Mouse (Mus musculus): Measurements from ENCODE around the gene Dnajc8. TPM values are rescaled to one million over a fixed set of nuclear protein-coding genes. Genes with fewer than 3 reads are reported as not detected.

The Dnajc8 gene
- polyA plus RNA-seq, 1 experiment = 9.0 TPM

GRCm38 (mm10) chr4:132527917-132528522, 7.3 kb upstream of the Dnajc8 start:
- no peak for TF ChIP-seq POLR2A (IDR thresholded peaks at IDR 0.05; ENCODE audit: low read depth, low read length)
- TF ChIP-seq CTCF (IDR thresholded peaks at IDR 0.05; ENCODE audit: extremely low read depth, insufficient read length, insufficient replicate concordance, low read depth, low read length) = no peak
- H3K4me1 ChIP-seq (ENCODE audit: control insufficient read depth, insufficient read depth, insufficient read length, low read length) = peaks cover 8% of the 10 kb centered on the region; the same call in 1 of the 2 replicates
- H3K4me3 ChIP-seq (ENCODE audit: low read depth, low read length) = no peak overlapping the region
- peaks cover 15% of the 10 kb centered on the region for H3K36me3 ChIP-seq (ENCODE audit: control insufficient read depth, insufficient read depth, low read length)
- H3K27me3 ChIP-seq (ENCODE audit: control insufficient read depth, insufficient read depth, low read length) = no peaks in the 10 kb centered on the region
- WGBS = 82% methylated on average over 8 of the region's 8 CpGs
- no peak overlapping the region for H3K27ac ChIP-seq (ENCODE audit: insufficient read depth, low read depth, low read length)

- WGBS = 32% methylated on average over 4 of the region's 4 CpGs
- H3K36me3 ChIP-seq (ENCODE audit: control insufficient read depth, insufficient read depth, low read length) = peaks cover 15% of the 10 kb centered on the region
- H3K4me1 ChIP-seq (ENCODE audit: control insufficient read depth, insufficient read depth, insufficient read length, low read length) = peaks cover 8% of the 10 kb centered on the region; the same call in 1 of the 2 replicates
- TF ChIP-seq CTCF (IDR thresholded peaks at IDR 0.05; ENCODE audit: extremely low read depth, insufficient read length, insufficient replicate concordance, low read depth, low read length) = no peak
- TF ChIP-seq POLR2A (IDR thresholded peaks at IDR 0.05; ENCODE audit: low read depth, low read length) = no peak
- no peaks in the 10 kb centered on the region for H3K27me3 ChIP-seq (ENCODE audit: control insufficient read depth, insufficient read depth, low read length)
- H3K4me3 ChIP-seq (ENCODE audit: low read depth, low read length) = no peak overlapping the region
- peak overlapping the region; percentile 4 for H3K27ac ChIP-seq (ENCODE audit: insufficient read depth, low read depth, low read length)
These were observed 6.0 kb upstream of the Dnajc8 start for GRCm38 (mm10) chr4:132529344-132529743.

DNA sequence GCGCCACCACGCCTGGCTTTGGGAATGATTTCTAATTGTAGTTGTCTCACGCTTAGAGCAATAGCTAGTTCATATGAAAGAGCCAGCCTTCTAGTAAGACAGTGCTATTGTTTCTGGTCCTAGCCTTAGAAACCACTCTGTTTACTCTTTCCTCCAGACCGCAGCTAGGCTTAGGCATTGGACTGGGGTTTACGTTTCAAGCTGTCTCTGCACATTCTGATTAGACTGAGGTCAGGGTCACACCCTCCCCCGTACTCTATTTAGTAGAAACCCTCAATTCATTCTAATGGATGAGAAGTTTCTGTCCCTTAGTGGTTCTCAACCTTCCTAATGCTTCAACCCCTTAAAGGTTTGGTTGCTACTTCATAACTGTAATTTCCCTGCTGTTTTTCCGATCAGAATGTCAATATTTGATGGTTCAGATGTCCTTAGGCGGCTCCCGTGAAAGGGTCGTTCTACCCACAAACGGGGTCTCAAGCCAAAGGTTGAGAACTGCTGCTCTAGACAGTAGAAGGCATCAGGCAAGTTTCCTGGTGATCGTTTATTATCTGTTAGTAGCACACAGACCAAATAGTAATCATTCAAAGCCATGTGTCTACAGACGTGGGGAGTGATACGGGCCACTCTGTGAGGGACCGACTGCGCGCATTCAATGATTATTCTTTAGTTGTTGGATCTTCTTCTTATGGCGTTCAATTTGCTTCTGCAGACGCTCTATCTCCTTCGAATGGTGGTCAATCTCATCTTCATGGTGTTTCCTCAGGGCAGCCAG, 5.1 kb upstream of the Dnajc8 start:
- Histone ChIP-seq H3K27ac (ENCODE audit: insufficient read depth, low read depth, low read length) (no peak overlapping the region), H3K4me1 (ENCODE audit: control insufficient read depth, insufficient read depth, insufficient read length, low read length) (peaks cover 5% of the 10 kb centered on the region; the same call in 1 of the 2 replicates), H3K4me3 (ENCODE audit: low read depth, low read length) (no peak overlapping the region), H3K27me3 (ENCODE audit: control insufficient read depth, insufficient read depth, low read length) (no peaks in the 10 kb centered on the region), H3K36me3 (ENCODE audit: control insufficient read depth, insufficient read depth, low read length) (peaks cover 15% of the 10 kb centered on the region)
- no peak for TF ChIP-seq CTCF (IDR thresholded peaks at IDR 0.05; ENCODE audit: extremely low read depth, insufficient read length, insufficient replicate concordance, low read depth, low read length)
- no peak for TF ChIP-seq POLR2A (IDR thresholded peaks at IDR 0.05; ENCODE audit: low read depth, low read length)
- WGBS = 88% methylated on average over 20 of the region's 20 CpGs

DNA sequence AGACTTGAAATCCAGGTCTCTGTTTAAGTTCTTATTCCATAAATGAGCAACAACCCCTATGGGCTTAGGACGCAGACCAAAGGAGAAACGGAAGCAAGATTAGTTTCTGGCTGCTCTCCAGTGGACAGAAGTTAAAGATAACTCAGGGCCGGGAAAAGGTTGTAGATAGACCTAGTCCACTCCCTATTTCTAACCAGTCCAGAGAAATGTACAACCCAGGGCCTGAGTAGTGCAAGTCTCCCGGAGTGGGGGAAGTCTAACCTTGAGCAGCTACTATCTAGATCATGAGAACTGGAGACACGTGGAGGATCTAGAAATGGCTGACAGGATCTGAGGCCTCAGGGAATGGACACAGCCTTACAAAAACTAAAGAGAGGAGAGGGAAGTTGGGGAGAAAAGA, 2.9 kb upstream of the Dnajc8 start:
- 2% methylated on average over 5 of the region's 5 CpGs for WGBS
- H3K27ac ChIP-seq (ENCODE audit: insufficient read depth, low read depth, low read length) = peak overlapping the region; percentile 97
- peaks cover 6% of the 10 kb centered on the region; the same call in 1 of the 2 replicates for H3K4me1 ChIP-seq (ENCODE audit: control insufficient read depth, insufficient read depth, insufficient read length, low read length)
- no peaks in the 10 kb centered on the region for H3K27me3 ChIP-seq (ENCODE audit: control insufficient read depth, insufficient read depth, low read length)
- H3K36me3 ChIP-seq (ENCODE audit: control insufficient read depth, insufficient read depth, low read length) = peaks cover 15% of the 10 kb centered on the region
- no peak for TF ChIP-seq CTCF (IDR thresholded peaks at IDR 0.05; ENCODE audit: extremely low read depth, insufficient read length, insufficient replicate concordance, low read depth, low read length)
- H3K4me3 ChIP-seq (ENCODE audit: low read depth, low read length) = peak overlapping the region; percentile 73

DNA sequence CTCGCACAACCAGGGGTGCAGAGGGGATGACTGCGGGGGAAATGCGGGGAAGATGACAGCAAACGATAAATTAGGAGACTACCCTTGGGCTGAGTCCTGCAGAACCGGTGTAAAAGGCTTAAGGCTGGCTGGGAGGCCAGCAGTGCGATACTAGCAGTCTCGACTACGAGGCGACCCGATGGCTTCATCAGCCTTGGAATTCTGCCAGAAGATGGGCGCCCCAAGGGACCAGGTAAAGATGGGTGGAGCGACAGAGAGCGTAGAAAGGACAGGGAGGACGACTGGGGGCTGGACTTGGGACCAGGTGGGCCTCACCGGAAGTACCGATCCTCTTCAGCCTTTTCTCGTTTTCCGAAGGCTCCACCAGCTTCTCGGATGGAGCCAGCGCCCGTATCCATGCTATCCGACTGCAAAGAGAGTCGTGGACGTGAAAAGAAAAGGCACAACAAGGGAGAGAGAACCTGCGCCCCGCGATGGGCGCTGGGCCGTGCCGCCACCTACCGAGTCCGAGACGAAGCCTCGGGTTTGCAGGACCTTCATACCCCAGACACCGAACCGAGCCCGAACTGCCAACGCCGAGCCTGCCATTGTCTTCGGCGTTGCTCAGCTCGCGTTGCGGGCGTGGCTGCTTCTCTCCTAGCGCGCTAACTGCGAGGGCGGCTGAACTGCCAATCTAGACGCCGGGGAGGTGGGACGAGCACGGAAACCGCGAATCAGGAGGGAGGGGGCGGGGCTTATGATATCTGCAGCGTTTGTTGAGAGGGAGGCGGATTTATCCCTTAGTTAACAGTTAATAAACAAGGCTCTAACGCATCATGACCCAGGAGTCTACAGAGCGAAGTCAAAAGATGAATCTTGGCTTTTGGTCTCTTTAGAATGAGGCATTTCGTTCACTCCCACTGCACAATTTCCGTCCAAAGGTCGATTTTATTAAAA, 2.1 kb upstream of the Dnajc8 start, which contains the start of gene Atpif1:
Gene Atpif1, minus strand, starts transcription at position 679 of the 936 bp plus-strand sequence.
- Histone ChIP-seq H3K4me3 (ENCODE audit: low read depth, low read length) (peak within 1 kb of the TSS; percentile 73), H3K4me1 (ENCODE audit: control insufficient read depth, insufficient read depth, insufficient read length, low read length) (peaks cover 6% of the 10 kb centered on the region; the same call in 1 of the 2 replicates), H3K36me3 (ENCODE audit: control insufficient read depth, insufficient read depth, low read length) (peaks cover 18% of the 10 kb centered on the region), H3K27me3 (ENCODE audit: control insufficient read depth, insufficient read depth, low read length) (no peaks in the 10 kb centered on the region), H3K27ac (ENCODE audit: insufficient read depth, low read depth, low read length) (peak within 1 kb of the TSS; percentile 97)
- peak; percentile 88 for TF ChIP-seq POLR2A (IDR thresholded peaks at IDR 0.05; ENCODE audit: low read depth, low read length)
- no peak for TF ChIP-seq CTCF (IDR thresholded peaks at IDR 0.05; ENCODE audit: extremely low read depth, insufficient read length, insufficient replicate concordance, low read depth, low read length)
- WGBS = under 1% methylated on average over 63 of the region's 63 CpGs

DNA sequence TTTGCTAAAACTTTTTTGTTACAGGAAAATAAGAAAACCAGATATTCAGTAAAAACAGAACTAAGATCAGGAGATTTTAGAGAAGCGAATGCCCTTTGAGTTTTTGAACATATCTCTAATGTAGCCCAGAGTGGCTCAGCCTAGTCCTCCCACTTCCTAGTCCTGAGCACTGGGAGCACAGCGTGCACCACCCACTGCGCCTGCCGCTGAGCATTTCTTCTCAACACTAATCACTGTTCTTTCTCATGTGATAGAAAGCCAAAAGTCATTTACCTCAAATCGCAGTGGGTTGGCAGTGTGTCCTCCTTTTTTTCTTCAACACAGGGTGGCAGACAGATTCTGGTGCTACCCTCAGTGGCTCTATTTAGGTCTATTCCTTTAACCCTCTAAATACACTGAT, 4.1 kb downstream of the Dnajc8 start:
- Histone ChIP-seq H3K36me3 (ENCODE audit: control insufficient read depth, insufficient read depth, low read length) (peaks cover 36% of the 10 kb centered on the region), H3K4me3 (ENCODE audit: low read depth, low read length) (no peak overlapping the region), H3K27me3 (ENCODE audit: control insufficient read depth, insufficient read depth, low read length) (no peaks in the 10 kb centered on the region), H3K27ac (ENCODE audit: insufficient read depth, low read depth, low read length) (no peak overlapping the region), H3K4me1 (ENCODE audit: control insufficient read depth, insufficient read depth, insufficient read length, low read length) (peaks cover 4% of the 10 kb centered on the region; the same call in 1 of the 2 replicates)
- TF ChIP-seq CTCF (IDR thresholded peaks at IDR 0.05; ENCODE audit: extremely low read depth, insufficient read length, insufficient replicate concordance, low read depth, low read length) (no peak), POLR2A (IDR thresholded peaks at IDR 0.05; ENCODE audit: low read depth, low read length) (no peak)
- WGBS = 87% methylated on average over 5 of the region's 5 CpGs

Data from small intestine, adult 2 months (tissue).